Mouse (Mus musculus): Measurements from ENCODE around the gene Coq5.
A peak's percentile ranks its signal among the peaks of the same experiment; 100 is the strongest.

Gene Coq5

GRCm38 (mm10) chr5:115312816-115313667 lies 33.6 kb downstream of the Coq5 start:
- no peak for DNase-seq

DNA sequence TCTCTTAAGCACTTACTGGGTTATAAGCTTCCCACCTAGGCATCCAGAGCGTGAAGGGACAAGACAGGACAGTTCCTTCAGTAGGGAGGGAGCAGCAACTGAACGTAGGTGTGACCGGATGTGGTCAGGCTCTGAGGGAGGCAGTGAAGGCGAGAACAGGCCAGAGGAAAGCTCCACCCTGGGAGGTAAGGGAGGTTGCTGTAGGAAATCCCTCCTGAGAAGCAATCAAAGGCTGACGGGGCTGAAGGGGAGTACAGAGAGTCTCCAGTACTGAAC lies 34.1 kb downstream of the Coq5 start:
- no peak for DNase-seq

DNA sequence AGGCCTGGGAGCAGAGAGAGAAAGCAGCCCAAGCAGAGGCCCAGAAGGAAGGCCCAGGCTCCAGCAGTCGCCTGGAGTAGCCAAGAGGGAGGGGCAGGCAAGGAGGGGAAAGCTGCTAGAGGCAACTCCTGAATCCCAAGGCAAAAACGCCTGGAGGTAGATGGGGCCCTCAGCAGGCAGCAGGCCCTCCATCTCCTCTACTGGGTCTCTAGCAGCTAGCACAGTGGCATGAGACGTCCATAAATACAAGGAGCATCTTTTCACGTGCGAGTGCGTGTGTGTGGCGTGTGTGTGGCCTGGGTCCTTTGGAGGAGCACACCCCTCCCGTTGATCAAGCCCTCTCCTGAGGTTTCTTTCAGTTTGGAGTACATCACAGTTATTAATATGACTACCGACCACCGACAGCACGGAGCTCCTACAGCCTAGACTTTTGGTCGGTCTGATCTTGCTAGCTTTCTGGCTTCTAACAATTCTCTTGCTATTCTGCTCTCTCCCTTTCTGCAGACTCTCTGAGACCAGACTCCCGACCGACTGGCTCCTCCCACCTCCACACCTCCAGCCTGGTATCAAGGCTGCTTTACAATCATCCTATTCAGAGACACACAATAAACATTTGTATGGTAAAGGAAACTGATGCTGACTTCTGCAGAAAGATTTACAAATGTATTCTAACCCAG lies 37.6 kb downstream of the Coq5 start:
- peak in 1 of 2 experiments; percentile 30 for DNase-seq

- peak in 1 of 2 experiments; percentile 27 for DNase-seq
Observed at GRCm38 (mm10) chr5:115317645-115318328, 38.3 kb downstream of the Coq5 start.

- DNase-seq = peak; percentile 79 to 81
Observed at GRCm38 (mm10) chr5:115319004-115319940, 39.8 kb downstream of the Coq5 start.

GRCm38 (mm10) chr5:115326256-115326831 lies 46.9 kb downstream of the Coq5 start:
- peak in 1 of 2 experiments; percentile 22 for DNase-seq

- peak; percentile 98 to 99 for DNase-seq
Observed at GRCm38 (mm10) chr5:115326875-115327609, 47.6 kb downstream of the Coq5 start, which contains the start of gene Srsf9. Gene Srsf9 (plus strand): TSS chr5:115327177.

DNA sequence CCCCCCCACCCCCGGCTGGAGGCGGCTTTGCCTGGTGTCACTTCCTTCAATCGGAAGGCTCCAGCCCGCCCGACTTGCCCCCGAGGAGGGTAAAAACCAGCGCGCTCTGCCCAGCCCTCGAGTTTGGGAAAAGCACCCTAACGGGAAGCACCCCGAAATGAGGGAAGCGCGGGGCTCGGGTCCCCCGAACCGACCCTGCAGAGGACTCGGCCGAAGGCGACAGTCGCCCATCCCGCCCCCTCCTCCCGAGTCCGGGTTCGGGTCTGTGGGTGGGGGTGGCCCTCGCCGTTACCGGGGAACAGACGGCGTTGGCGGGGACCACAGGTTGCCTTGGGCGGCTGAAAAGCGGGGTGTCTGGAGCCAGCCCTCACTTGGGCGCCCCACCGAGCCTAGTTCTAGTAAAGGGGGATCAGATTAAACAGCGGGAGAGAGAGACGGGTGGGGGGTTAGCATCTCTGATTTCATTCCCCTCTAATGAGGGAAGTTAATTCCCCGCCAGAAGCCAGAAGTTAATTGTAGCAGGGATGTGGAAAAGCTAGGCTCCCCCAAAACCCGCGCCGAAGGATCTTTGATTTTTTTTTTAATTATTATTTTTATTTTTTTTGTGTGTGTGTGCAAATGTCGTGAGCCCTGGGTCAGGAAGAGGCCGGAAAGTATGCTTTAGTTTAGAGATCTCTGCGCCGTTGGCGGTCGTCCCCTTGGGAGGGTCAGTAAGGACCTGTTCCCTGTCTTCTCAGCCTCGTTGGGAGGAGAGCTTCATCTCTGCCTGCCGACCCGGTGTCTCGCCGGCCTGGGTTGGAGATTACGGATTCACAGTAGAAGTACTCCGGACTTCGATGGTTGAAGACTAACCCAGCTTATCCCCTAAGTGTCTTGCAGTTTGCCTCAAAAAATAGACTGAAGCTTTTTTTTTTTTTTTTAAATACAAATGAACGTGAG lies 48.4 kb downstream of the Coq5 start:
- DNase-seq = peak; percentile 51 to 67

DNA sequence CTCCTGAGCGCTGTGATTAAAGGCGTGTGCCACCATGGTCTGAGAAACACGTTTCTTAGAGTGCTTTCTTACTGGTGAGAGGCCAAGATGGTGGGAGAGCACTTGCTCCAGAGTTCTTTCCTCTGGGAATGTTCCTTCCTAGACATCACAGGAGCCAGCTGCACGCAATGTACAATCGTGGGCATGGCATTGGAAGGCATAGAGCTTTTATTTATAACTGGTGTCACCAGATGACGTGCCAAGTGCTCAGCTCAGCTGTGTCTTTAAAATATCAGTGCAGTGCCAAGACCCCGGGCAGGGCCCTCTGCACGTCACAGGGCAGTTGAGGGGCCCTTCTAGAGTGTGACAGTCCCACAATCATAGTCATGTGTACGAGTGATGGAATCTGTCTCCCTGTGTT lies 51.5 kb downstream of the Coq5 start:
- DNase-seq = no peak

- DNase-seq = no peak
Observed at GRCm38 (mm10) chr5:115333626-115334025, 54.2 kb downstream of the Coq5 start.

- no peak for DNase-seq
Observed at GRCm38 (mm10) chr5:115340007-115340406, 60.5 kb downstream of the Coq5 start.

DNA sequence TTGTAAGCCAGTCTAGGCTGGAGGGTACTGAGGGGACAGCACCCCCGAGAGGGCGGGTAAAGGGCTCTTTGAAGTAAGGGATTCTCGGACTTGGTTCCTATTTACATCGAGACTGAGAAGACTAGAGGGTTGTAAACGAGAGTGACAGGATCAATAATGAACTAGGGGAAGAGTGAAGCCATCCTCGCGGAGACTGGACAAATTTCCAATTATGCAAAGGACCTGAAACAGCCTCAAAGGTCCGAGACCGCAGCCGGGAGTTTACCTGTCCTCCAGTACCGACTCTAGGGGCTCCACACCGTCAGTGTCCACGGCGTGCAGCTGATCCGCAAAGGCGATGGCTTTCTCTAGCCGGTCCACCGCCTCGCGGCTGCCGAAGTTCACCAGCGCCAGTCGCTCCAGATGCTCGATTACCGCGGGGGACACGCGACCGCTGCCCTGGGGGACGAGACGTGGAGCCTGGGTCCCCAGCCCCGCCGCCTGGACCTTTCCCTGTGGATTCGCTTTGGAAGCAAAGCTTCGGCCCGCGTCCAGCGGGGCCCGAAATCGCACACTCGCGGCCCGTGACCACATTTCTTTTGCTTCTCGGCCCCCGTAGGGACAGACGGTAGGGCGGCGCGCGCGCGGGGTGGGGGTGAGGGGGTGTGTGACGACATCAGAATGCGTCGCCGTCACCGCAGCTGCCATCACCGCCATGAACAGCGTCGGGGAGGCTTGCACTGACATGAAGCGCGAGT lies 61.3 kb downstream of the Coq5 start, which contains the start of the genes Gatc and Triap1:
Gene Gatc (minus strand): TSS at position 602 of the 737 bp plus-strand sequence.
Gene Triap1 (plus strand): TSS at position 649 of the 737 bp plus-strand sequence.
- peak; percentile 94 to 95 for DNase-seq

GRCm38 (mm10) chr5:115341314-115342165 lies 62.1 kb downstream of the Coq5 start:
- no peak for DNase-seq
